Mouse (Mus musculus) lung, postnatal 0 days (tissue): ENCODE results near the gene Snf8.

Experiments used
- CTCF ChIP-seq: IDR thresholded peaks from 2 replicates; pipeline ENCODE4 v1.5.1; 2016; ENCODE audit warnings: antibody characterized with exemption, mild to moderate bottlenecking
- EP300 ChIP-seq: IDR thresholded peaks from 2 replicates; pipeline ENCODE4 v1.6.1; 2016; ENCODE audit warnings: antibody characterized with exemption, mild to moderate bottlenecking, control low read depth

GRCm38 (mm10) chr11:96046793-96047192, 12.1 kb downstream of the Snf8 start:
- no peak for TF ChIP-seq CTCF
- TF ChIP-seq EP300, result no peak
